Mouse (Mus musculus) small intestine, adult 2 months (tissue): ENCODE results near the gene Ruvbl2. TPM values are rescaled to one million over a fixed set of nuclear protein-coding genes. Genes with fewer than 3 reads are reported as not detected.
A peak's percentile ranks its signal among the peaks of the same experiment; 100 is the strongest.

ENCODE experiments used
- H3K27ac ChIP-seq: fragments of 200-500 bp; 2 replicates; pipeline ENCODE4 v1.5.1; 2012; ENCODE audit warnings: low read depth, low read length, control low read depth, inconsistent platforms; ENCODE audit not compliant: insufficient read depth
- H3K27me3 ChIP-seq: fragments of 200-500 bp; 2 replicates; pipeline ENCODE4 v1.6.1; 2012; ENCODE audit warnings: mild to moderate bottlenecking, moderate library complexity, low read length, inconsistent platforms; ENCODE audit not compliant: control insufficient read depth, insufficient read depth
- H3K36me3 ChIP-seq: fragments of 200-500 bp; 2 replicates; pipeline ENCODE4 v1.6.1; 2012; ENCODE audit warnings: mild to moderate bottlenecking, low read length, control low read depth, inconsistent platforms; ENCODE audit not compliant: control insufficient read depth, insufficient read depth
- H3K4me1 ChIP-seq: fragments of 200-500 bp; 2 replicates; pipeline ENCODE4 v1.6.1; 2012; ENCODE audit warnings: low read length, inconsistent platforms, mixed read lengths; ENCODE audit not compliant: control insufficient read depth, insufficient read depth, insufficient read length
- H3K4me3 ChIP-seq: fragments of 200-500 bp; 2 replicates; pipeline ENCODE4 v1.5.1; 2012; ENCODE audit warnings: low read depth, mild to moderate bottlenecking, control low read depth, inconsistent platforms, low read length, moderate library complexity
- CTCF ChIP-seq: fragments of 200-500 bp; IDR thresholded peaks from 2 replicates; pipeline ENCODE4 v1.5.1; 2012; ENCODE audit warnings: low read depth, mild to moderate bottlenecking, control low read depth, inconsistent platforms, low read length, moderate library complexity, mixed read lengths; ENCODE audit not compliant: insufficient replicate concordance, insufficient read length; ENCODE audit errors: extremely low read depth
- POLR2A ChIP-seq: fragments of 200-500 bp; IDR thresholded peaks from 2 replicates; pipeline ENCODE4 v1.6.1; 2012; ENCODE audit warnings: low read depth, mild to moderate bottlenecking, control low read depth, inconsistent platforms, low read length, moderate library complexity
- WGBS: fragments of 180-500 bp; shearing (Covaris S2); methylation state at CpG from one replicate; pipeline ENCODE4 v1.1.7; 2018; 5-methylcytosine and 5-hydroxymethylcytosine counted together
- polyA plus RNA-seq: library from polyadenylated mRNA; depleted of rRNA; stranded (reverse); fragments of >200 nt; gene quantifications from 2 replicates; pipeline ENCODE4 v1.2.3, GENCODE M21; 2012; rRNA removed

Ruvbl2 gene
- polyA plus RNA-seq, 1 experiment, result 54.3 TPM

- Histone ChIP-seq H3K36me3 (peaks cover 17% of the 10 kb centered on the region), H3K27me3 (no peaks in the 10 kb centered on the region), H3K4me1 (peaks cover 1% of the 10 kb centered on the region; the same call in 1 of the 2 replicates), H3K4me3 (peak overlapping the region; percentile 76), H3K27ac (peak overlapping the region; percentile 72)
- TF ChIP-seq CTCF (no peak), POLR2A (no peak)
- under 1% methylated on average over 20 of the region's 20 CpGs for WGBS
These were observed 42.8 kb downstream of the Ruvbl2 start for GRCm38 (mm10) chr7:45395129-45395541.

GRCm38 (mm10) chr7:45386077-45386476 lies 51.8 kb downstream of the Ruvbl2 start:
- Histone ChIP-seq H3K36me3 (peaks cover 86% of the 10 kb centered on the region), H3K27ac (no peak overlapping the region), H3K4me1 (no peaks in the 10 kb centered on the region), H3K27me3 (no peaks in the 10 kb centered on the region), H3K4me3 (no peak overlapping the region)
- WGBS, result 92% methylated on average over 3 of the region's 3 CpGs
- no peak for TF ChIP-seq POLR2A
- no peak for TF ChIP-seq CTCF

- no peak overlapping the region for H3K4me3 ChIP-seq
- WGBS, result 87% methylated on average over 1 of the region's 1 CpGs
- no peaks in the 10 kb centered on the region for H3K4me1 ChIP-seq
- no peaks in the 10 kb centered on the region for H3K27me3 ChIP-seq
- no peak overlapping the region for H3K27ac ChIP-seq
- peaks cover 54% of the 10 kb centered on the region for H3K36me3 ChIP-seq
- TF ChIP-seq CTCF (no peak), POLR2A (no peak)
These were observed 61.8 kb downstream of the Ruvbl2 start for GRCm38 (mm10) chr7:45376057-45376456.

DNA sequence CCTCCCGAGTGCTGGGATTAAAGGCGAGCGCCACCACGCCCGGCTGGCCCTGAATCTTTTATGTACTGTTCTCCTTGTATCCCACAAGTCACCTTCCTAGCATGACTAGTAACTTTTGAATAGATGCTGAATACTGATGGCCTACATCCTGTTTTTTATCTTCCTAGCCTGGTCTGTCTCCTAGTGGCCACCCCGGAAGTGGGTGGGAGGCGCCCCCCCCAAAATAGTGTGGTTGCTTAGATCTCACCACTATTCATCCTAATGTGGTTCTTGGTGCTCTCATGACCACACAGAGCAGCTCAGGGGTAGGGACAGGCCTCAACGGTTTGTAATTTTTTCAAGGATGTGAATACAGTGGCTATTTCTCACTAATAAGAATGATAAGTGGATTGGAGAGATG lies 63.3 kb downstream of the Ruvbl2 start:
- H3K27ac ChIP-seq, result no peak overlapping the region
- 84% methylated on average over 8 of the region's 8 CpGs for WGBS
- H3K36me3 ChIP-seq, result peaks cover 41% of the 10 kb centered on the region
- TF ChIP-seq POLR2A (no peak), CTCF (no peak)
- no peak overlapping the region for H3K4me3 ChIP-seq
- H3K27me3 ChIP-seq, result peaks cover 6% of the 10 kb centered on the region
- peaks cover 12% of the 10 kb centered on the region for H3K4me1 ChIP-seq

- 75% methylated on average over 5 of the region's 5 CpGs for WGBS
- Histone ChIP-seq H3K36me3 (peaks cover 24% of the 10 kb centered on the region), H3K27me3 (peaks cover 13% of the 10 kb centered on the region), H3K4me3 (no peak overlapping the region), H3K27ac (no peak overlapping the region), H3K4me1 (peaks cover 16% of the 10 kb centered on the region)
- no peak for TF ChIP-seq POLR2A
- no peak for TF ChIP-seq CTCF
These were observed 65.5 kb downstream of the Ruvbl2 start for GRCm38 (mm10) chr7:45372371-45372770.

Other genes with a start within 250 kb of the Ruvbl2 start
- gene Ccdc155, start 233.2 kb downstream of the Ruvbl2 start, polyA plus RNA-seq, result not detected in 2 replicates
- 0.24 and 0.84 TPM in 2 replicates for gene Dkkl1, start 225.9 kb downstream of the Ruvbl2 start, polyA plus RNA-seq
- 8.0 and 32.2 TPM in 2 replicates for gene Tead2, start 222.3 kb downstream of the Ruvbl2 start, polyA plus RNA-seq
- 33.4 and 63.6 TPM in 2 replicates for gene Cd37, start 199.0 kb downstream of the Ruvbl2 start, polyA plus RNA-seq
- not detected in 2 replicates for gene Slc6a16, start 197.0 kb downstream of the Ruvbl2 start, polyA plus RNA-seq
- not detected in 2 replicates for gene Slc6a21, start 160.6 kb downstream of the Ruvbl2 start, polyA plus RNA-seq
- gene Trpm4, start 104.3 kb downstream of the Ruvbl2 start, polyA plus RNA-seq, result 101 and 257 TPM in 2 replicates
- 0.14 and 0.46 TPM in 2 replicates for gene Hrc, start 102.8 kb downstream of the Ruvbl2 start, polyA plus RNA-seq
- 15.4 and 63.9 TPM in 2 replicates for gene Ppfia3, start 71.1 kb downstream of the Ruvbl2 start, polyA plus RNA-seq
- gene Lin7b, start 67.5 kb downstream of the Ruvbl2 start, polyA plus RNA-seq, result 2.9 and 4.0 TPM in 2 replicates
- 73.2 and 122 TPM in 2 replicates for gene Snrnp70, start 42.4 kb downstream of the Ruvbl2 start, polyA plus RNA-seq
- gene Kcna7, start 32.4 kb downstream of the Ruvbl2 start, polyA plus RNA-seq, result 0.04 TPM in 1 of 2 replicates, not detected in the other
- gene Ntf5, start 24.4 kb downstream of the Ruvbl2 start, polyA plus RNA-seq, result 0.13 and 0.28 TPM in 2 replicates
- gene Lhb, start 17.3 kb downstream of the Ruvbl2 start, polyA plus RNA-seq, result 0.66 TPM in 1 of 2 replicates, not detected in the other
- gene Gys1, start 3.3 kb downstream of the Ruvbl2 start, polyA plus RNA-seq, result 9.5 and 9.6 TPM in 2 replicates
- 1,857 and 2,336 TPM in 2 replicates for gene Ftl1, start 21.8 kb upstream of the Ruvbl2 start, polyA plus RNA-seq
- 57.1 and 105 TPM in 2 replicates for gene Bax, start 28.8 kb upstream of the Ruvbl2 start, polyA plus RNA-seq
- gene Tulp2, start 43.8 kb upstream of the Ruvbl2 start, polyA plus RNA-seq, result 0.09 TPM in 1 of 2 replicates, not detected in the other
- gene Gm45808, start 48.7 kb upstream of the Ruvbl2 start, polyA plus RNA-seq, result 0.23 TPM in 1 of 2 replicates, not detected in the other
- 0.34 and 0.41 TPM in 2 replicates for gene Dhdh, start 50.7 kb upstream of the Ruvbl2 start, polyA plus RNA-seq
- 143 and 456 TPM in 2 replicates for gene Nucb1, start 72.3 kb upstream of the Ruvbl2 start, polyA plus RNA-seq
- gene Ppp1r15a, start 88.2 kb upstream of the Ruvbl2 start, polyA plus RNA-seq, result 15.3 and 15.9 TPM in 2 replicates
- gene Plekha4, start 88.2 kb upstream of the Ruvbl2 start, polyA plus RNA-seq, result 4.7 and 4.9 TPM in 2 replicates
- gene Hsd17b14, start 116.8 kb upstream of the Ruvbl2 start, polyA plus RNA-seq, result 0.20 and 0.25 TPM in 2 replicates
- 26.3 and 41.8 TPM in 2 replicates for gene Bcat2, start 132.1 kb upstream of the Ruvbl2 start, polyA plus RNA-seq
- gene Fgf21, start 177.4 kb upstream of the Ruvbl2 start, polyA plus RNA-seq, result 0.29 and 4.2 TPM in 2 replicates
- gene Fut1, start 179.2 kb upstream of the Ruvbl2 start, polyA plus RNA-seq, result 1.7 and 2.5 TPM in 2 replicates
- gene Izumo1, start 183.7 kb upstream of the Ruvbl2 start, polyA plus RNA-seq, result 0.24 and 0.25 TPM in 2 replicates
- gene Rasip1, start 189.4 kb upstream of the Ruvbl2 start, polyA plus RNA-seq, result 7.2 and 11.6 TPM in 2 replicates
- gene Mamstr, start 201.9 kb upstream of the Ruvbl2 start, polyA plus RNA-seq, result 0.63 and 0.84 TPM in 2 replicates
- 1.2 and 18.4 TPM in 2 replicates for gene Fut2, start 228.3 kb upstream of the Ruvbl2 start, polyA plus RNA-seq
- 0.39 and 0.47 TPM in 2 replicates for gene Ntn5, start 245.9 kb upstream of the Ruvbl2 start, polyA plus RNA-seq